Mouse (Mus musculus): ENCODE data around the gene Ushbp1.

The Ushbp1 gene

DNA sequence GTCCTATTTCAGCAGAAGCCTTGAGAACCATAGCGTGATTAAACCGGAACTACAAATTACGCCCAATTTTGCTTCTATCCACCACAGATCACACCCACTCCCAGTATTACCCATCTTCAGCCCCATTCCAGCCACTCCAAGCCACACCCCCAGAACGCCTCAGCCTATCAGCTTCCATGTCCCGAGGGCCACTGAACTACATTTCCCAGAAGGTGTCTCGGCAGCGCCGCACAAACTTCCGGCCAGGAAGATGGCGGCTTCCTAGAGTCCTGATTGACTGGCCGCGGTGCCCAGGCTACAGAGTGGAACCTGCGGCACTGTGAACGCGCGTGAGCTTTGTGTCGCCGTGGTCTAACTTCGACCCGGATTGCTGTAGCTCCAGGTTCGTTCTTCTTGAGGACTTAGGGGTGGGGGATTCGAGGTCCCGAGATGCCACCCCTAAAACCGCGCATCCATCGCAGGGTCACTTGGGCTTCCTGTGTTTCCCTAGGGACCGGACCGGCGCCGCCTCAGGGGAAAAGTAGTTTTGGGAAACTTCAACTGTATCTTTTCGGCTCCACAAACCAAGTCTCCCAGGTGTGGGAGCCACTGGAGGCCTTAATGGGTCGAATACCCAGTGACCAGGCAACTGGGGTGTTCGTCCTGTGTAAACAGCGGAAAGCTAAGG lies 1.2 kb upstream of the Ushbp1 start, which contains the start of gene Babam1:
Babam1 (plus strand) TSS at position 223 of the 667 bp plus-strand sequence.
- in situ Hi-C loops (cut with MboI; ENCODE audit: unreplicated experiment in 2 of 2) = loop anchor here in 1 of 2 experiments (25.0 kb wide), 1 partner anchor 684 kb away; the partner anchor contains the start of genes Gm3336, Iqcn and Pde4c

DNA sequence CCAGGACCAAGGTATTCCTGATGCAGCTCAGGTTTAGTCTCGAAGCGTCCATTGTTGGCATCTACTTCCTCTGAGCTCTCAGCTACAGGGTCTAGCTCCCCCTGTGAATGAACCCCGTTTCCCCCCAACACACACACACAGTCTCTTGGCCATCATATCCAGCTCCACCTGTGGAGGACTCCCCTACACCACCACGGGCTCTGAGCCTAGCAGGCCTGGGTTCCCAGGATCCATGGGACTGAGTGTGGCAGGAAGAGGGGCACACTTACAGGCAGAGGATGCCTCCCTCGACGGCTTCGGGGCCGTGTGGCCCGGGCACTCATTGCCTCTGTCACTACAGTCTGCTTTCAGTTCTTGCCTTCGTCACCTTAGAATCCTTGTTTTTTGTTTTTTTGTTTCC lies 531 bp downstream of the Ushbp1 start:
- in situ Hi-C loops (cut with MboI; ENCODE audit: unreplicated experiment in 2 of 2) = loop anchor here in 1 of 2 experiments (25.0 kb wide), 1 partner anchor 683 kb away; the partner anchor contains the start of genes Gm3336, Iqcn and Pde4c

DNA sequence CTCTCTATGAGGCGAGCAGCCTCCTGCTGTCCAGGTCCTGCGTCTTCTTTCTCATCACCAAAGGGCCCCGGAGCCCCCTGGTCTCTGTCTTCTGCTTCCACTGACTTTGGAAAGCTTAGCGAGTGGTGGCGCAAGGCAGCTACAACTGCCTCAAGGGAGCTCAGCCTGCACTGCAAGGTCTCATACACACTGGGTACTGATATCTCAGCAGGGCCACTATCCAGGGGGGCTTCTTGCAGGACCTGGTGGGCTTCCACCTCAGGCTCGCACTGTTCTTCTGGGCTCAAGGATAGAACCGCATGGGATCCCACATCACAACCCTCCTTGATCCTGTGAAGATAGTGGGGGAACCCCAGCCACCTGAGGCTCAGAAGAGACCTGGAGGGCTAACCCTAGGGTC lies 1.1 kb downstream of the Ushbp1 start:
- in situ Hi-C loops (cut with MboI; ENCODE audit: unreplicated experiment in 2 of 2) = loop anchor here in 1 of 2 experiments (25.0 kb wide), 1 partner anchor 682 kb away; the partner anchor contains the start of genes Gm3336, Iqcn and Pde4c

DNA sequence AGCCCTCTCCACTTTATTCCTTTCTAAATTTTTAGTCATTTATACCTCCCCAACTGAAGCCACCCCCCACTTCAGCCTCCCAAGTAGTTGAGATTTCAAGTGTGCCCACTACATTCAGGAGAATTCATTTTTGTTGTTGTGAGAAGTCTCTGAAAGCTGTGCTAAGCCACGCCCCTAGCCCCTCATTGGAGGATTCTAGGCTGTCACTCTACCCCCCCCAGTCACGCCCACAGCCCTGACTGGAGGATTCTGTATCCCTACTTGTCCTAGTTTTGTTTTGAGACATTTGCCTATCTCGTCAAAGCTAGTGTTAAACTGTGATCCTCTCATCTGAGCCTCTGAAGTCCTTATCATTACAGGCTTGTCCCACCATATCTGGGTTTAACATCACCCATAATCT lies 2.7 kb downstream of the Ushbp1 start:
- in situ Hi-C loops (cut with MboI; ENCODE audit: unreplicated experiment in 2 of 2) = loop anchor here in 1 of 2 experiments (25.0 kb wide), 1 partner anchor 681 kb away; the partner anchor contains the start of genes Gm3336, Iqcn and Pde4c

DNA sequence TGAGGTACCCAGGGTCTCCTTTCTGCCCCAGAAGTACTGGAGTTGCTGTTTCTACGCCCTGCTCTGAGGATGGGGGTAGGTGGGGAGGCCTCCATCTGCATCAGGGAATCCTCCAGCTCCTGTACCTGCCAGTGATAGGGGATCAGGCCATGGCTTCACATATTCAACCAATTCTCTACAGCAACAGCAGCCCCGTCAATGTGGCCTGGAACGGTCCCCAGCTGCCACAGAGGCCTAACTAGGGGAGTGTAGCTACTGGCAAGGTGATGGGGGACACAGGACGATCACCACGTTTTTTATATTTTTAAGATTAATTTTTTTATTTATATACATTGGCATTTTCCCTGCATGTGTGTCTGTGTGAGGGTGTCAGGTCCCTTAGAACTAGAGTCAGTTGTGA lies 3.2 kb downstream of the Ushbp1 start:
- in situ Hi-C loops (cut with MboI; ENCODE audit: unreplicated experiment in 2 of 2) = loop anchor here in 1 of 2 experiments (25.0 kb wide), 1 partner anchor 680 kb away; the partner anchor contains the start of genes Gm3336, Iqcn and Pde4c

DNA sequence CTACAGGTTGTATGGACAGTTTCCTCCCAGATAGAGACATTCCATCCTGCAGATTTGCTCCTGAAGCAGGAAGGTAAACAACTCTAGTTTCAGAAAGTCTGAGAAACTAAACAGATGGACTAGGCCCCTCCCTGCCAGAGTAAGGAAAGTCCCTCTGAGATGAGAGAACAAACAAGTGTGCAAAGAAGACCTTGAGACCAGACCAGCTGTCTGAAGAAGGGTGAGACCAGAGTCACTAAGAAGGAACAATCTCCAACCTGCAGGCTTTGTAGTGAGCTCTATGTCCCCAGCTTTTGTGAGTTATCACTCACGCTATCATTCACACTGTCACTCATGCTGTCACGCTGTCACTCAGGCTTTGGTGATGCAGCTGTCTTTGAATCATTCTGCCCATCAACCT lies 3.9 kb downstream of the Ushbp1 start:
- in situ Hi-C loops (cut with MboI; ENCODE audit: unreplicated experiment in 2 of 2) = loop anchor here in 1 of 2 experiments (25.0 kb wide), 1 partner anchor 679 kb away; the partner anchor contains the start of genes Gm3336, Iqcn and Pde4c

DNA sequence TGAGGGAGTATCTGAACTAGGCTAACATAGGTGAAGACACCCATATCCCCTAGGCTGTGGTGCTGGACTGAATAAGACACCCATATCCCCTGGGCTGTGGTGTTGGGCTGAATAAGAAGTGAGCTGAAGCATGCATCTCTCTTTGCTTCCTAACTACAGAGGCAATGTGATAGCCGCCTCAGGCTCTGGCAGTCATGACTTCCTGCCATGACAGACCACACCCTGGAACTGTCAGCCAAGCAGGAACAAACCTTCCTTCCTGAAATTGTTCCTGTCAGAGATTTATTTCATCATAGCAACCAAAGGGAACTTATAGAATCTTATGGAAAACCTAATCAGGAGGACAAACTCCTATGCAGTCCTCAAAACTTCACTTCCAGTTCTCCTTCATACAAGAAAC lies 7.3 kb downstream of the Ushbp1 start:
- in situ Hi-C loops (cut with MboI; ENCODE audit: unreplicated experiment in 2 of 2) = loop anchor here in 1 of 2 experiments (25.0 kb wide), 1 partner anchor 676 kb away; the partner anchor contains the start of genes Gm3336, Iqcn and Pde4c

DNA sequence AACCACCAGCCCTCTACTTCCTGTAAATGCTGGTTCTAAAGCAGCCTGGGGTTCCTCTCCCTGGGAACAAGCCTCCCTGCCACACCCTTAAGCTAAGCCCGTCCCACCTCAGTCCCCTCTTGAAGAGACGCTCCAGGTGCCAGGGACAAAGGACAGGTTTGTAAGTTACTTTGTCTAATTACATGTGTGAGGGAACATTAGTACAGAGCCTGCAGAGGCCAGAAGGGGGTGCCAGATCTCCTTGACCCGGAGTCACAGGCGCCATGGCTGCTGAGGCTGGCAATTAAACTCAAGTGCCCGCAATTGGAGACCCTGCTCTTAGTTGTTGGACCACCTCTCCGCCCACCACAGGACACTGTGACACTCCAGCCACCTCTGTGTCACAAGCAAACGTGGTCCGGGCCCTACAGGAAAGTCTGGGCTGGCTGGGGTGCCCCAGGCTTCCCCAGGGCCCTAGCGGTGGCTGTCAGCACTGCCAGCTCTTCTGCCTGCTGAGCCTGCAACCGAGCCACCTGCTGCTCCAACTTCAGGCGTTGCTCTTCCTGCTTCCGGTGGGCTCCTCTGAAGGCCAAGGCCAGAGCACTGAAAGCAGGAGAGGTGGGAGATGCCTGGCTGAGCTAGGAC lies 10.3 kb downstream of the Ushbp1 start:
- in situ Hi-C loops (cut with MboI; ENCODE audit: unreplicated experiment in 2 of 2) = loop anchor here in 1 of 2 experiments (25.0 kb wide), 1 partner anchor 673 kb away; the partner anchor contains the start of genes Gm3336, Iqcn and Pde4c

DNA sequence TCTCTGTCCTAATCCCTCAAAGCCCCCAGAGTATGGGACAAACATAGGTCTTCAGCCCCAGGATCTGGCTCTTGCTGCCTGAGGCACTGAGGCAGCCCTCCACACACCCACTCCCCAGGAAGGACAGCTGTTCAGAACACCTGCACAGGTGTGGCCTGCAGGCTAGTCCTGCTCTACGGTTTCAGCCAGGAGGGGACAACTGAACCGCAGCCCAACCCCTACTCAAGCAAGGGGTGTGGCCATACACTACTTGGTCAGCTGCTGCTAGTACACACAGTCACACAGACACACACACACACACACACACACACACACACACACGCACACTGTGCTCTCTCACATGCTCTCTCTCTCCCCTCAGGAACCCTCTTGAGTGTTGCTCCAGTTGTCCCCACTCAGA lies 11.7 kb downstream of the Ushbp1 start:
- in situ Hi-C loops (cut with MboI; ENCODE audit: unreplicated experiment in 2 of 2) = loop anchor here in 1 of 2 experiments (25.0 kb wide), 1 partner anchor 672 kb away; the partner anchor contains the start of genes Gm3336, Iqcn and Pde4c

DNA sequence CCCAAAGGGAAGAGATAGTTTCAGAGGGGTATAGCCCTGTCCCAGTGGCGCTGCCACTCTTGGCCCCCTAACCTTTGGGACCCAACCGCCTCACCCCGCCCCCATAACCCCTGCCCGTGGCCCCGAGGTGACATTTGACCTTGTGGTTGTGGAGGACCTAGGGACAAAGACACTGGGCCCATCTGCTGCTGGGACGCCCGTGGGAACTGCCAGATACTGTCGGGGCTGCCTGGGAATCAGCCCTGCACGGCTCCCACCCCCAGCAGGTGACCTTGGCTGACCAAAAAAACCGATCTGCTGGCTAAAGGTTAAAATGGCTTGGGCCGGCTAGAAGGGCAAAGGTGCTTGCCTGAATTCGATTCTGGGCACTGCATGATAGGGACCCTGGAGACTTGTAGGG lies 12.2 kb downstream of the Ushbp1 start:
- in situ Hi-C loops (cut with MboI; ENCODE audit: unreplicated experiment in 2 of 2) = loop anchor here in 1 of 2 experiments (25.0 kb wide), 1 partner anchor 671 kb away; the partner anchor contains the start of genes Gm3336, Iqcn and Pde4c

DNA sequence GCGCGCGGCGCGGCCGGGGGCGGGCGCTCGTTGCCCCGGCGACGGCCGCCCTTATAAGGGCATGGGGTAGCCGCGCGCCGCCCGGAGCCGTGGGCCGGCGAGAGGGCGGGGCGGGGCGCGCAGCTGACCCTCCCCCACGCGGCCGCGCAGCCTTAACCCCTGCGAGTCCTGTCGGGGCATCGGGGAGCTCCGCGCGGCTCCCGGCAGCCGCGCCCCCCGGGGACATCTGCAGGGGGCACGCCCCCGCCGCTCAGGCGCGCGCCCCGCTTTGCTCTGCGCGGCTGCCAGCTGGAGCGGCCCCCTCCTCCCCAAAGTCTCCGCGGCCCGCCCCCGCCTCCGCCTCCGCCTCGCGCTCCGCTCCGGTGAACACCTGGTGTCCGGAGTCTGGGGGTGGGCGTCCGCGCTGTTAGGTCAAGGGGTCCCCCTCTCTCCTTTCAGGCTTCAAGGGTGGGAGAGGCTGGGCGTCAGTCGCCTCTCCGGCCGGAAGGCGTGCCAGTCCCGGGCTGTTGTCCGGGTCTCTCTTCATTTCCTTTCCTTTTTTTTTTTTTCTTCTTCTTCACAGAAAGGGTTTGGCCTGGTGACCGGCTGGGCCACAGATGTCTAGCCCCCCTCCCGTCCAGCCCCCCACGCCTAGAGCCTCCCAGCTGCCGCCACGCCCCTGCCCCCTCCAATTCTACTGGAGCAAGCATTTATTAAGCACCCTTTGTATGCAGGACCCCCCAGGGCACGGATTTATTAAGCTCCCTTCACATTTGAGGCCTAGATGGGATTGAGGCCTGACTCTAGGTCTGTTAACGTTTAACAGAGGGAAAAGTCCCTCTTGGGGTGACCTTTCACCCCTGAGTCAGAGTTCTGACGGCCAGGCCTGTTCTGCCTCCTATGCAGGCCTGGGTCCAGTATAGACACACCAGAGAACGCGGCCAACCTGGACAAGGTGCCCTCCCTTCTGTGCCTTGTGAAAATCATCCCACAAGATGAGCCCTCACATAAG lies 13.3 kb downstream of the Ushbp1 start:
- in situ Hi-C loops (cut with MboI; ENCODE audit: unreplicated experiment in 2 of 2) = loop anchor here in 1 of 2 experiments (25.0 kb wide), 1 partner anchor 670 kb away; the partner anchor contains the start of genes Gm3336, Iqcn and Pde4c

DNA sequence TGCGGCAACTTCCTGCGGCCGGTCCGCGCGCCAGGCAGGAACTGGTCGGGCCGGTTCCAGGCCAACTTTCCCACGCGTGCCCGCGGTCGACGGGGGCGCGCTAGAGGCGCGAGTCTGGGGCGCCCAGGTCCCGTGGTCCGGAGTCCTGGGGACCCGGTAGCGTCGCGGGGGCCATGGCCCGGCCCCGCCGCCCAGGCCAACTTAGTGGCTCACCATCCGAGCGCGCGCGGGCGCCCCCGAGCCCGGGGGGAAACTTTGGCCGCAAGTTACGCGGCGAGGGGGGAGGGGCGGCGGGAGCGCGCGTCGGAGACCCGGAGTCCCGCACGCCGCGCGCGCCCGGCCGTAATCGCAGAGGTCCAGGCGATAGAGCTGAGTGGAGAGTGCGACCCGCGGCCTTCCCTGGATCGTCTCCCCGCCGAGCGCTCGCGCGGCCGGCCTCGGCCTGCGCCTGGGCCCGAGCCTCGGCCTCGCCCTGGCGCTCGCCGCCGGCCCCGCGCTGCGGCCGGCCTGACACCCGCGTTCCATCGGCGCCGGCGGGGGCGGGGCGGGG lies 14.1 kb downstream of the Ushbp1 start, which contains the start of gene Nr2f6:
Nr2f6 (minus strand) TSS at position 540 of the 550 bp plus-strand sequence.
- in situ Hi-C loops (cut with MboI; ENCODE audit: unreplicated experiment in 2 of 2) = loop anchor here in 1 of 2 experiments (25.0 kb wide), 1 partner anchor 669 kb away; the partner anchor contains the start of genes Gm3336, Iqcn and Pde4c

DNA sequence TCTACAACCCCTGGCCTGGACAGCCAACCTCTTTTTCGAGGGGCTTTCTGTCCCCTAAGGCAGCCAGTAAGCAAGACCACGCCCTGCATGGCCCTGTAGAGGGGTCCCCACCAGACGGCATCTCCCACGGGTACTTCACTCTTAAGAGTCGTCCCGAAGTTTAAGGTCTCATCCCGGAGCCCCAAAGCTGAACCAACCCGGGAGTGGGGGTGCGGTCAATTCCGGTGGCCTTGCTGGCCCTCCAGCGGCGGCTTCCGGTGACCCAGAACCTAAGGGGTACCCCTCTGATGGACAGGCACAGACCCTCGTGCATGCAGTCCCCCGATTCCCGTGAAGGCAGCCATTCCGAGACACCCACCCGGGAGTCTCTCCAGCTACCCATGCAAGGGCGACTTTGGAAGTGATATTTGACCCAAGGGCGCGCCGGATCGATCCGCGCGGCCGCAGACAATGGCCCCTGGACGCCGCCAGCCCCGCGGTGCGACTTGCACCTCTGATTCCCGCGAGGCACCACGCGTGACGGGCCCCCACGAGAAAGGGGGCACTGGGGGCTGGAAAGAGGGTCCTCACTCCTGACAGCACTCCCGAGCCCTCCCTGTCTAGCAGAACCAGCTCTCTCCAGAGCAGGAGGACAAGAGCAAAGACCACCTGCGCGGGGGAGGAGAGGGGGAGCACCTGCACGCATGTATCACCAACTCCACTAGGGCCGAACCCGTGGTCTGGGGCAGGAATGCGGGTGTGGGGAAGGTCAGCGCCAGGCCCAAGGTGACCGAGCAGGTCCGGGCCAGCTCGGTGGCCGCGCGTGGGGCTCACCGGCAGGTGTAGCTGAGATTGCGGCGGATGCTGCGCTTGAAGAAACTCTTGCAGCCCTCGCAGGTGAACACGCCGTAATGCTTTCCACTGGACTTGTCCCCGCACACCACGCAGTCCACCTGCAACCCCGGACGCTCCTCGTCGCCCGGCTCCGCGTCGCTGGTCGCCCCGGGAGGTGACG lies 15.1 kb downstream of the Ushbp1 start:
- in situ Hi-C loops (cut with MboI; ENCODE audit: unreplicated experiment in 2 of 2) = loop anchor here in 1 of 2 experiments (25.0 kb wide), 1 partner anchor 668 kb away; the partner anchor contains the start of genes Gm3336, Iqcn and Pde4c

DNA sequence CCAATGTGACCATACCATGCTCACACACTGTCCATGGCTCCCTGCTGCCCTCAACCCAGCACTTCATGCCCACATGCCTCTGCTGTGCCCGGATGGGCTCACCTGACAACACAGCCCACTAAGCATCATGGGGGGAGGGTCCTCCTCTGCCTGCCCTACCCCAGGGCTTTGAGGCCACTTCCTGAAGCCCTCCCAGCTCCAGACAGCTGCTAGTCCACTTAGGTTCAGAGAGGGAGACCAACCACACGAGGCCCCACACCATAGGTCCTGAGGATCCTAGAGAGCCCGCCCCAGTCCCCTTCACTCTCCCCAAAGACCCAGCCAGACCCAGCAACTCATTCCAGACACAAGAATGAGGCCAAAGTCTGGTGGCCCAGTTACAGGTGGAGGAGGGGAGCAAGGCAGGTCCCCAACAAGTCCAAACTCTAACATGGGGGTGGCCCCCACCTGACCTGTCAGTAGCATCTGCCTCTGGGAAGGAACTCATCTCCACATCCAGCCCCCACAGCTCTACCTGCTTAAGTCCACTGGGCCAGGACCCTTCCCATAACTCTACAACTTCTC lies 16.0 kb downstream of the Ushbp1 start:
- in situ Hi-C loops (cut with MboI; ENCODE audit: unreplicated experiment in 2 of 2) = loop anchor here (10.0 to 25.0 kb wide), 2 partner anchors 485 to 667 kb away; partner anchors contain the start of genes Gm3336 (in 1 of the 2), Iqcn (in 1 of the 2), Pde4c (in 1 of the 2) and Rpl18a (in 1 of the 2)

DNA sequence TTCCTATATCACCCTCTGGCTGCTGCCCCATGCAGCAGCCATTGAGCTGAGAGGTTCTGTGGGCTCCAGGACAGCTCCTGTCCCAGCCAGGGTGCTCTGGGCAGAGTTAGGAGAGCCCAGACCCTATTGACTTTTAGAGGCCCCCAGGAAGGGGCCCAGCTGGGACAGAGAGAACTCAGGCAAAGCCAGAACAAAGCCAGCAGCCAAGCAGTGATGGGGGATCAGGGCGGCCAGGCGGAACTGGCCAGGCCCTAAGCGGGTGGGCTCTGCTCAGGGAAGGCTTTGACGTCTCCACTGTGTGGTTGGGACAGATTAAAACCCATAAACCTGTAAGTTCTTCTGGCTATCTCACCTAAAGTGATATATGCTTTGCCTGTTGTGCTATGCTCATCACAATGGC lies 16.6 kb downstream of the Ushbp1 start:
- in situ Hi-C loops (cut with MboI; ENCODE audit: unreplicated experiment in 2 of 2) = loop anchor here (10.0 to 25.0 kb wide), 2 partner anchors 484 to 667 kb away; partner anchors contain the start of genes Gm3336 (in 1 of the 2), Iqcn (in 1 of the 2), Pde4c (in 1 of the 2) and Rpl18a (in 1 of the 2)

DNA sequence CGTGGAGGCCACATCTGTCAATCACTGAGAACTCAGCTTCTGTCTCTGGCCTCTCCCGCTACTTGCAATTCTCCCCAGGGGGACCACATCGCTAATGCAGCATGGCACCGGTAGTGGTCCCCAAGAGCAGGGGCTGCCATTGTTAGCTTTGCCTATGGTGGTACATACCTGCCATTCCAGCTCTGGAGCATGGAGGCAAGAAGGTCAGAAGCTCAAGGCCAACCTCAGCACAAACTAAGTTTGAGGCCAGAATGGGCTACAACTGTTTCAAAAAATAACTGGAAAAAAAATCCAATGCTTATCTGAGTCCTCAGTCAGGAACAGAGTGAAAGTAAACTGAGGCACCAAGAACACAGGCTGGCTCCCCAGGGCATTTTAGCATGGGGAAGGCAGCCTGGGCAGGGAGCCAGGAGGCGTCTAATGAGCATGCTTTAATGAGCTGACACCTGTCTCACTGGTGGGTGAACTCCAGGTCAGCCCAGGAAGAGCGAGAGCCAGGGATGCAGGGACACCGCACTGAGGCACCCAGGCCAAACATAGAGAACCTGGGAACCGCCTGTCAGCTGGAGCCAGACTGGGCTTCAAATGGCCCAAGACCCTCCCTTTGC lies 19.1 kb downstream of the Ushbp1 start:
- in situ Hi-C loops (cut with MboI; ENCODE audit: unreplicated experiment in 2 of 2) = loop anchor here (10.0 to 25.0 kb wide), 2 partner anchors 482 to 664 kb away; partner anchors contain the start of genes Gm3336 (in 1 of the 2), Iqcn (in 1 of the 2), Pde4c (in 1 of the 2) and Rpl18a (in 1 of the 2)

Data from v-Abl transformed pro-B cells (cell line).